Mouse (Mus musculus): ENCODE measurements around the gene Ndufaf4. TPM values are rescaled to one million over a fixed set of nuclear protein-coding genes. Genes with fewer than 3 reads are reported as not detected.

Ndufaf4 gene
- polyA plus RNA-seq, 1 experiment from 2014 or later = 55.3 TPM

DNA sequence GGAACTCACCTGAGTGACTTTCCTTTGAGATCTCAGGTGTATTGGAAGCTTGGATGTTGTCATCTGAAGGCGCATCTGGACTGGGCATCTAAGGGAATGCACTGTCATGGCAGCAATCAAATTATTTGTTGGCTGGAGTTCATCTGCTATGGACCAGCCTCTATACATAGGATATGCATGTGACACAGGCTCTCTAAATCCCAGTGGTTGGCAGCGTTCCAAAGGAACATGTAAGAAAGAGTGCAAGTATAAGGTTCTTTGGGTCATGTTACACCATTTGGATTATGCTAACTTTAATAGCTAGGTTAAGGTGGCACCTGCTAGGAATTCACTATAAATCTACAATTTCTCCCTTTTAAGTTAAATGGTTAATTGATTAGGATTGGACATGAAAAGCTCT, 17.7 kb downstream of the Ndufaf4 start:
- Histone ChIP-seq H3K4me1 (peaks cover 7% of the 10 kb centered on the region; the same call in 1 of the 2 replicates), H3K36me3 (no peaks in the 10 kb centered on the region), H3K9ac (replicated peaks) (no peak overlapping the region), H3K27ac (replicated peaks) (no peak overlapping the region), H3K9me3 (no peaks in the 10 kb centered on the region), H3K4me3 (no peak overlapping the region), H3K27me3 (no peaks in the 10 kb centered on the region), H3K4me2 (replicated peaks) (no peak overlapping the region)
- 87% methylated on average over 2 of the region's 2 CpGs for WGBS
- ATAC-seq (replicated peaks) = no peak

DNA sequence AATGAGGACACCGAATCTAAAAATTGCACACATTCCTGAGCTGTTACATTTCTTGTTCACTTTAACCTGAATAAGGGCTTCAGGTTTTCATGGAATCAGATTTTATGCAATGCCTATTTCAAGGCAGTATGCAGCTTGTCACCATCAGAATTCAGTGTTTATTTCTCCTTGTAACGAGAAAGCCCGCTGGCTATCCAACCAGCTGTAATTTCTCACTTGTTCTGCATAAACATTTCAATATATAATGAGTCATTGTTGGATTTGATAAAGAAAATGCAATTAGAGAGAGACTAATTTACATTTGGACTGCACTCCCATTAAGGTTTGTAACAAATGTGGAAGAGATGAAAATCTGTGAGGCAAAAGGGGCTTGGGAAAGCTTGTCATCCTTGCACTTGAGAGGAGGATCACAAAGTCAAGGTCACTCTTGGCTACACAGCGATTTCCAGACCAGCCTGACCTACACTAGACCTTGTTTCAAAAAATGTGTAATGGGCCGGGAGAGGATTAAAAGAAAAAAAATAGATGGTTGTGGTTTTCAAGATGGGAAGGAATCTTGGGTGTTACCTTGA, 22.2 kb downstream of the Ndufaf4 start:
- no peak overlapping the region for H3K4me3 ChIP-seq
- H3K9ac ChIP-seq (replicated peaks) = no peak overlapping the region
- peak; percentile 80 for ATAC-seq (replicated peaks)

DNA sequence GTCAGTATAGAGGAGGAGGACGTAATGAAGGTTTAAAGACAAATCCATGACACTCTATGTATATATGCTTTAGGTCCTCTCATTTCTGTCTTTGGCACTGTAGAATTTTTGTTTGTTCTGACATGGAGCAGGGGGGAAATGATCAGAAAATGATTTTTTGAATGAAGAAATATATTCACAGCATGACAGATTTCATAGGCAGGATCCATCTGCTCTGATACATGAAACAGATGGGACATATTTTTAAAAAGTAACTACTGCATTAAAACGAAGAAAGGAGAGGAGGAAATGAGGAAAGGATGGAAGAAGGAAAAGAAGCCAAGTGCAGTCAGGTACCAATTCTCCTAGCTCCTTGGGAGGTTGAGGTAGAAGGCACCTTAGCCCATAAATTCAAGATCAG, 26.8 kb downstream of the Ndufaf4 start:
- H3K4me2 ChIP-seq (replicated peaks) = no peak overlapping the region
- no peaks in the 10 kb centered on the region for H3K27me3 ChIP-seq
- no peaks in the 10 kb centered on the region for H3K9me3 ChIP-seq
- H3K9ac ChIP-seq (replicated peaks) = no peak overlapping the region
- peaks cover 23% of the 10 kb centered on the region for H3K4me1 ChIP-seq
- WGBS = 57% methylated on average over 2 of the region's 2 CpGs
- no peaks in the 10 kb centered on the region for H3K36me3 ChIP-seq
- H3K27ac ChIP-seq (replicated peaks) = peak overlapping the region; percentile 39; the same call in 1 of the 2 replicates
- ATAC-seq (replicated peaks) = 0 out of 2 replicates have a peak, but pooled peaks have one; percentile 44
- H3K4me3 ChIP-seq = no peak overlapping the region

More for the DNA sequence above, 22.2 kb downstream of the Ndufaf4 start:
- 36% methylated on average over 5 of the region's 5 CpGs for WGBS
- H3K27me3 ChIP-seq = no peaks in the 10 kb centered on the region
- H3K4me1 ChIP-seq = peaks cover 11% of the 10 kb centered on the region; the same call in 1 of the 2 replicates
- H3K4me2 ChIP-seq (replicated peaks) = no peak overlapping the region
- H3K9me3 ChIP-seq = no peaks in the 10 kb centered on the region
- peak overlapping the region; percentile 23; the same call in 1 of the 2 replicates for H3K27ac ChIP-seq (replicated peaks)
- no peaks in the 10 kb centered on the region for H3K36me3 ChIP-seq

DNA sequence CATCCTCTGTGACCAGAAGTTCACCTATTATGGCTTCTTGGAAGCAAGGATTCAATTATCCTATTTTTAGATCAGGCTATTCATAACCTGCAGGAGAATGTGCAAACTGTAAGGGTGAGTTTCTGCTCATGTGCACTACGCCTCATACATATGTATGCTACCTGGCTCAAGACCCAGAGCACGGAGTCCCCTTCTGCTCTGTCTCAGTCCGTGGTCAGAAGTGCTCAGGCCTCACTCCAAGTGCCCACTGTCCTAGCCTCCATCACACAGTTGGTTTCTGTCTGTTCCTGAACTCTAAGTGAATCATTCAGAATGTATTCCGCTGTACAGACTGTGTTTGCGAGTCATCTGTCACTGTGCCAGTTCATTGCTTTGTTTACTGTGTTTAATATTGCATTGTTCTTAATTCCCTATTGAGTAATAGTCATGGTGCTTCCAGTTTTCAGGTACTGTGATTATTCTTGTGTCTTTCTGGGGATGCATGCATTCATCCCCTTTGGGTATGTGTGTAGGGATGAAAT, 30.4 kb downstream of the Ndufaf4 start:
- Histone ChIP-seq H3K36me3 (no peaks in the 10 kb centered on the region), H3K9me3 (no peaks in the 10 kb centered on the region), H3K4me1 (peaks cover 15% of the 10 kb centered on the region), H3K9ac (replicated peaks) (no peak overlapping the region), H3K4me3 (no peak overlapping the region), H3K27me3 (no peaks in the 10 kb centered on the region), H3K4me2 (replicated peaks) (no peak overlapping the region), H3K27ac (replicated peaks) (0 out of 2 replicates have a peak overlapping the region, but pooled peaks have one; percentile 23)
- peak; percentile 44 for ATAC-seq (replicated peaks)
- WGBS = 60% methylated on average over 5 of the region's 5 CpGs

DNA sequence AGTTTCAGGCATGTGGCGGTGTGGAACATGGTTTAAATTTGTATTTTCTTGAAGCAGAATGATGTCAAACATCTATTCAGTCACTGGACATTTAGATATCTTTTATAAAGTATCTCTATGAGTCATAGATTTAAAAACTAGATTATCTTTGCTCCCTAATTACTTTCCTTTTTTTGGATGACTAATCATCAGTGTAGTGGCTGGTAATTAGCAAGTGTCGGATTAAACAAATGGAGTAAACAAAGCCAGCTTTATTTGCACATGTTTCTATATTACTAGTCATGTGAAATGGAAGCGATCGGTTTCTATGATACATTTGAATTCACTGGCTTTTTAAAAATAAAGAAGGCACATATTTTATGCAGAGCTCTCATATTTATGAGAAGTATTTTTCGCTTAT, 31.0 kb downstream of the Ndufaf4 start:
- Histone ChIP-seq H3K4me1 (peaks cover 15% of the 10 kb centered on the region), H3K4me2 (replicated peaks) (no peak overlapping the region), H3K27me3 (no peaks in the 10 kb centered on the region), H3K36me3 (no peaks in the 10 kb centered on the region), H3K9me3 (no peaks in the 10 kb centered on the region), H3K4me3 (no peak overlapping the region), H3K27ac (replicated peaks) (0 out of 2 replicates have a peak overlapping the region, but pooled peaks have one; percentile 23), H3K9ac (replicated peaks) (no peak overlapping the region)
- 48% methylated on average over 5 of the region's 5 CpGs for WGBS
- ATAC-seq (replicated peaks) = no peak

DNA sequence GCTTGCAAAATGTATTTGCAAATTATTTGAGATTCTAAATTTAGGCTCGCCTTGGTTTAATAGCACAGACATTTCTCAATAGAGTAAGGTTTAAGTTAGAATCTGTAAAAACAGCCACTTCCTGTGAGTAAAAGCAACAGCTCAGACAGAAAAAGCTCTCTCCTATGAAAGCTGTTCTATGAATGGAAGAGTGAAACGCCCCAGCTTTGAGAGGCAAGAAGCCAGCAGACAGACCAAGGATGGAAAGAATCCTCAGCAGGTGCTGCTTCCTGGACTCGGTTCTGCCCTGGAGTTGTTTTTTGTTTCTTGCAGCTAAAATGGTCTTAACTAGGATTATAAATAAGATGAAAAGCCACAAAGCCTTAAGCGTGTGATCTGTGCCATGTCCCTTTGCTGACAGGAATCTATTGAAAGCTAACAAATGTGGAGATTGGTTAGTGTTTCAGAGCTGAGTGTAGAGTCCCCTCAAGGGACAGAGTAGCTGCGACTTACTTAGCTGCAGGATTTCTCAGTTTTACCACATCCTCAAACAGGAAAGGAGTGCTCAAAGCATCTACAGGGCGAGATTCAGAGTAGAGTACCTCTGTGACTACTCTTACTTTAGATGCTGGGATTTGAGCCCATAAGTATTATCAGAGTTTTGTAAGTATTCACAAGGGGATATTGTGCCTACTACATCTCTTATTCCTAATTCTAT, 45.0 kb downstream of the Ndufaf4 start:
- H3K4me3 ChIP-seq = no peak overlapping the region
- H3K27me3 ChIP-seq = no peaks in the 10 kb centered on the region
- H3K4me1 ChIP-seq = no peaks in the 10 kb centered on the region; the same call in 1 of the 2 replicates
- H3K27ac ChIP-seq (replicated peaks) = no peak overlapping the region; the same call in 1 of the 2 replicates
- 37% methylated on average over 6 of the region's 6 CpGs for WGBS
- H3K36me3 ChIP-seq = no peaks in the 10 kb centered on the region
- ATAC-seq (replicated peaks) = no peak
- H3K9me3 ChIP-seq = no peaks in the 10 kb centered on the region
- H3K9ac ChIP-seq (replicated peaks) = 0 out of 2 replicates have a peak overlapping the region, but pooled peaks have one; percentile 5
- no peak overlapping the region for H3K4me2 ChIP-seq (replicated peaks)

Other genes with a start within 250 kb of the Ndufaf4 start
- 19.0 and 23.0 TPM in 2 replicates for gene Klhl32, start 47.0 kb upstream of the Ndufaf4 start, polyA plus RNA-seq (2015; fragmentation: Nextera tagmentation; extraction: Ambion mirVana)
- gene Gpr63, start 68.3 kb downstream of the Ndufaf4 start, polyA plus RNA-seq (2015; fragmentation: Nextera tagmentation; extraction: Ambion mirVana) = 2.2 and 3.6 TPM in 2 replicates

All from forebrain, embryonic 15.5 days (tissue).